Mouse (Mus musculus): ENCODE measurements around the gene Lhx3. TPM values are rescaled to one million over a fixed set of nuclear protein-coding genes. Genes with fewer than 3 reads are reported as not detected.

Lhx3 gene
- total RNA-seq, 4 experiments from 2014 or later, result not detected

Other genes starting within 250 kb of the Lhx3 start
- 10 to 100 TPM; 49.2 to 59.3 (median 51.8) TPM for gene Camsap1, start 225.0 kb downstream of the Lhx3 start, total RNA-seq (2022)
- 100 to 1,000 TPM; 223 to 283 (median 240) TPM for gene Ubac1, start 186.5 kb downstream of the Lhx3 start, total RNA-seq (2022)
- 10 to 100 TPM; 20.9 to 25.5 (median 22.8) TPM for gene Nacc2, start 85.1 kb downstream of the Lhx3 start, total RNA-seq (2022)
- 1 to 10 TPM; 3.2 to 4.5 (median 3.3) TPM for gene Qsox2, start 29.2 kb upstream of the Lhx3 start, total RNA-seq (2022)
- not detected for gene Ccdc187, start 86.3 kb upstream of the Lhx3 start, total RNA-seq (2022)
- 1 to 10 TPM in 3 of 4 experiments, under 1 TPM in 1; 0.75 to 3.6 (median 1.6) TPM for gene Gpsm1, start 107.2 kb upstream of the Lhx3 start, total RNA-seq (2022)
- gene Dnlz, start 143.8 kb upstream of the Lhx3 start, total RNA-seq (2022), result 10 to 100 TPM; 19.6 to 21.5 (median 20.6) TPM
- under 1 TPM; 0.22 to 0.51 (median 0.47) TPM for gene Card9, start 152.6 kb upstream of the Lhx3 start, total RNA-seq (2022)
- gene Snapc4, start 172.4 kb upstream of the Lhx3 start, total RNA-seq (2022), result 1 to 10 TPM; 3.0 to 8.2 (median 4.9) TPM
- 10 to 100 TPM; 17.8 to 28.0 (median 24.8) TPM for gene Entr1, start 181.0 kb upstream of the Lhx3 start, total RNA-seq (2022)
- 100 to 1,000 TPM; 132 to 147 (median 133) TPM for gene Pmpca, start 181.1 kb upstream of the Lhx3 start, total RNA-seq (2022)
- gene Inpp5e, start 200.9 kb upstream of the Lhx3 start, total RNA-seq (2022), result 1 to 10 TPM; 9.0 to 9.6 (median 9.2) TPM
- 10 to 100 TPM; 22.2 to 26.6 (median 24.3) TPM for gene Sec16a, start 236.9 kb upstream of the Lhx3 start, total RNA-seq (2022)